Mouse (Mus musculus): ENCODE measurements around the gene Spag7. TPM values are rescaled to one million over a fixed set of nuclear protein-coding genes. Genes with fewer than 3 reads are reported as not detected.

Spag7 gene
- polyA plus RNA-seq, 1 experiment, result not detected

DNA sequence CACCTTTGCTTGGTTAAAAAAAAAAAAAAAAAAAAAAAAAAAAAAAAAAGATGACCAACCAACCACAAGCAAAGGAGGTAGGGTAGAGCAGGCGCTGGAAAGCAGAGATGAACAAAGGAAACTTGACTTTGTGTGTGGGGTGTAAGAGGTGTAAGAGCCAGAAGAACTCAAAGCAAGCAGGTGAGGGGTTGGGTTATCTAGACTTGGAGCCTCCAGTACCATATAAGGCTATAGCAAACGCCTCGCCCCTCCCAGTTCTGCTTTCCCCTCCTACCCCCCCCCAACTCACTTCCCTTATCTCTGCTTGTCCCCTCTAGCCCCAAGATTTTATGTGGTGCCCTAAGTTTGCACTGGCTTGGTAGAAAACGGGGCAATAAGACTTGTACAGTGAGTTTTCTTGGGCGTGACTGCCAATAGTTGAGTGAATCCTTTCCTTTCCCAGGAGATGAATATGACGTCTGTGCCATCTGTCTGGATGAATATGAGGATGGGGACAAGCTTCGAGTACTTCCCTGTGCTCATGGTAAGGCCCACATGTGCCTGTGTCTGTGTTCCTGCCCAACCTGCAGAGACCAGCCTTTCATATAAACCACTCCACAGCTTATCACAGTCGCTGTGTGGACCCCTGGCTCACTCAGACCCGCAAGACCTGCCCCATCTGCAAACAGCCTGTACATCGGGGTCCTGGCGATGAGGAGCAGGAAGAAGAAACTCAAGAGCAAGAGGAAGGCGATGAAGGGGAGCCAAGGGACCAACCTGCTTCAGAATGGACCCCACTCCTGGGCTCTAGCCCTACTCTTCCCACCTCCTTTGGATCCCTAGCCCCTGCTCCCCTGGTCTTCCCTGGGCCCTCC lies 18.7 kb downstream of the Spag7 start:
- Histone ChIP-seq H3K4me3 (ENCODE audit: insufficient read depth, low read depth, low read length) (no peak overlapping the region), H3K4me1 (ENCODE audit: control insufficient read depth, insufficient read depth, low read length) (peaks cover 19% of the 10 kb centered on the region), H3K27ac (ENCODE audit: insufficient read depth, low read depth, low read length) (no peak overlapping the region)
- 73% methylated on average over 12 of the region's 12 CpGs for WGBS
- TF ChIP-seq POLR2A (IDR thresholded peaks at IDR 0.05; ENCODE audit: insufficient read depth, low read depth, low read length) (no peak), CTCF (IDR thresholded peaks at IDR 0.05; ENCODE audit: insufficient read depth, low read depth, low read length) (no peak)

DNA sequence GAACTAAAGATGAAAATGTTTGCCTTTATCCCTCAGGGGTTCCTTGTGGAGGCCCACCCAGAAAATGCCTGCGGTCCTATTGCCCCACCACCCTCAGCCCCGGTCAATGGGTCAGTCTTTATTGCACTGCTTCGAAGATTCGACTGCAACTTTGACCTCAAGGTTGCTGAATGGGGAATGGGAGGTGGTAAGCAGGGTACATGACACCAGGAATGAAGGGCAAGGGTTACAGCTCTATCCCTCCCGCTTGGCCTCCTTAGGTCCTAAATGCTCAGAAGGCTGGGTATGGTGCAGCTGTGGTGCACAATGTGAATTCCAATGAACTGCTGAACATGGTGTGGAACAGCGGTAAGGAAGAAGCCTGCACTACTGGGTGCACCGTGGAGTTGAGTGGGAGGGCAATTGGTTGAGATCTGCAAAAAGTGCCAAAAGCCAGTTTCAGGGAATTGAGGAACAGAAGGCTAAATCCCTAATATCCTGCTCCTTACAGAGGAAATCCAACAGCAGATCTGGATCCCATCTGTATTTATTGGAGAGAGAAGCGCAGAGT lies 20.0 kb downstream of the Spag7 start:
- H3K4me1 ChIP-seq (ENCODE audit: control insufficient read depth, insufficient read depth, low read length), result peaks cover 22% of the 10 kb centered on the region
- H3K27ac ChIP-seq (ENCODE audit: insufficient read depth, low read depth, low read length), result no peak overlapping the region
- no peak for TF ChIP-seq POLR2A (IDR thresholded peaks at IDR 0.05; ENCODE audit: insufficient read depth, low read depth, low read length)
- no peak for TF ChIP-seq CTCF (IDR thresholded peaks at IDR 0.05; ENCODE audit: insufficient read depth, low read depth, low read length)
- WGBS, result 78% methylated on average over 8 of the region's 8 CpGs
- H3K4me3 ChIP-seq (ENCODE audit: insufficient read depth, low read depth, low read length), result no peak overlapping the region

DNA sequence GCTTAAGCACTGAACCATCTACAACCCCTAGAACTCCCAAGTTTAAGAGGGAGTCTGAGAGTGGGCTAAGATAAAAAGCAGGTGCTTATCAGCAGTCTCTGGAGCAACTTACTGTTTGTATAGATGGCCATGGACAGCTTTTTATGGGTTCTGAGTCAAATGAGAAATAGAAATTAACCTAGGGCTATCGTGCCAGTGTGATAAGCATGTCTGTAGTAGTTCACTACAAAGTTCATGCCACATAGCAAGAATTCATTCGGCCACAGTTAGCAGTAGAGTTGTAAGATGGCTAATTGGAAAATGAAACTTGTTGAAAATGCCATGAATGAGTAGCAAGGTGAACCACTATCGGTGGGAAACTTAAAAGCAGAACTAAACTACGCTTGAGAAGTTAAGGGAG lies 20.7 kb downstream of the Spag7 start:
- TF ChIP-seq CTCF (IDR thresholded peaks at IDR 0.05; ENCODE audit: insufficient read depth, low read depth, low read length), result no peak
- TF ChIP-seq POLR2A (IDR thresholded peaks at IDR 0.05; ENCODE audit: insufficient read depth, low read depth, low read length), result no peak
- 82% methylated on average over 4 of the region's 4 CpGs for WGBS
- peaks cover 22% of the 10 kb centered on the region for H3K4me1 ChIP-seq (ENCODE audit: control insufficient read depth, insufficient read depth, low read length)
- no peak overlapping the region for H3K27ac ChIP-seq (ENCODE audit: insufficient read depth, low read depth, low read length)
- H3K4me3 ChIP-seq (ENCODE audit: insufficient read depth, low read depth, low read length), result no peak overlapping the region

DNA sequence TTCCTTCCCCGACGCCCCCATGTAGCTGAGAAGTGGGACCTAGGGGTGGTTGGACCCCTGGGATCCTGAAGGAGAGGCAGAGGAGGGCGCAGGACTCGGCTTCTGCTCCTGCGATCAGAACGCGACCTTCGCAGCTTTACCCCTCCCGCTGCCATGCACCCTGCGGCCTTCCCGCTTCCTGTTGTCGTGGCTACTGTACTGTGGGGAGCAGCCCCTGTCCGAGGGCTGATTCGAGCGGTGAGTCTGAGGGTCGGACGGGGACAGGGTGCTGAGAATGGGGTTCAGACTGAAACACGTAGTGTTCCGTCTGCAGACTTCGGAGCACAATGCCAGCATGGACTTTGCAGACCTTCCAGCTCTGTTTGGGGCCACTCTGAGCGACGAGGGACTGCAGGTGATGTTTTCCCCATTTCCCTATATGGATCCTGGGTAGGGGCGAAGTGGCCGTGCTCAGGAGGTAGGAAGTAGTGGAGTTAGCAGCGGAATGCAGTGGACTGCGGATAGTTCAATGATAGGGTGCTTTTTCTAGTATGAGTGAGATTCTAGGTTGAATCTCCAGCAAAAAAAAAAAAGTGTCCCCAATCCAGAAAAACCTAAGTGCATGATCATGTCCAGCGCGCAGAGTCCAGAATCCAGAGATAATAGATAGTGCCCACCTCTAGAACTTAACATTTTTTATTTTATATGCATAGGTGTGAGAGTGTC lies 21.3 kb downstream of the Spag7 start:
- H3K4me1 ChIP-seq (ENCODE audit: control insufficient read depth, insufficient read depth, low read length), result peaks cover 22% of the 10 kb centered on the region
- H3K4me3 ChIP-seq (ENCODE audit: insufficient read depth, low read depth, low read length), result peak overlapping the region; percentile 87
- TF ChIP-seq CTCF (IDR thresholded peaks at IDR 0.05; ENCODE audit: insufficient read depth, low read depth, low read length) (no peak), POLR2A (IDR thresholded peaks at IDR 0.05; ENCODE audit: insufficient read depth, low read depth, low read length) (no peak)
- 4% methylated on average over 28 of the region's 28 CpGs for WGBS
- peak overlapping the region; percentile 93 for H3K27ac ChIP-seq (ENCODE audit: insufficient read depth, low read depth, low read length)

DNA sequence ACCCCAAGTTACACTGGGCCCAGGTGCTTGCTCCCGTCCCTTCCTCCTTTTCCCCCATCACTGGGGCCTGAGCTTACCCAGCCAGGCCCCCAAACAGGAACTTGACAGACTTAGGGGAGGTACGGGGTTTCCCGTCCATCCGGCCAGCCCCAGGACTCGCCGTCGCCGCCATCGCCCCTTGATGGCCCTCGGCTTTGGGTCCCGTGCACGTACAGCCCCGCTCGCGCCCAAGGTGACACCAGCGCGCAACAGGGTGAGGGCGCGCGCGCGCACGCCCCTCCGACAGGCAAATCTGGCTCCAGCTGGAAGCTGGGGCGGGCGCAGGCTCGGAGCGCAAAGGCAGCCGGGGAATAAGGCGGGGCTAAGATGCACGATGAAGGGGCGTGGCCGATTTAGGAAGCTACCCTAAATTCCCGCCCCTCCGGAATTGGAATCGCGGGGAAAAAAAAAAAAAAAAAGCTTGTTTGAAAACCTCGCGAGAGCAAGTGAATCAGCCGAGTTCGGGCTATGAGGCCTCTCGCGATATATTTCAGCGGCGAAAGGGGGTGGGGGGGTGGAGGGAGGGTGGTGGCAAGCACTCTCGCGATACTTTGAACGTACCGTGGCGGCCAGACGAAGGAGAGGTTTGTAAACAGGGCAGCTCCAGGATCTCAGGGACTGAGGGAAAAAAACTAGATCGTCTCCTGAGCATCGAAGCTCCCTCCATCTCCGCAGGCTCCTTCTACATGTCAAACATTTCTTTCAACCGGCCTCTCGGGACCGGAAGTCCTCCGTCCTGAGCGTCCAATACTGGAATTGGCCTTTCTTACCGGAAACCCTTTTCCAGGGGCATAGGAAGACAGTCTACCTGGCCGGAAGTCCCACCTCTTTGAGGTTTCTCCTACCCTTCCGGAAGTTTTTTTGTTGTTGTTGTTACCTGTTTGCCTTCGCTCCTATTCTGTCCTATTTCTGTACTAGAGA lies 22.2 kb downstream of the Spag7 start, which contains the start of the genes Rnf167 and Slc25a11:
Gene Rnf167, plus strand, starts transcription at position 545 of the 960 bp plus-strand sequence.
Gene Slc25a11, minus strand, starts transcription at position 789 of the 960 bp plus-strand sequence.
- TF ChIP-seq POLR2A (IDR thresholded peaks at IDR 0.05; ENCODE audit: insufficient read depth, low read depth, low read length) (peak; percentile 94), CTCF (IDR thresholded peaks at IDR 0.05; ENCODE audit: insufficient read depth, low read depth, low read length) (no peak)
- under 1% methylated on average over 63 of the region's 63 CpGs for WGBS
- peak within 1 kb of the TSS; percentile 90 for H3K4me3 ChIP-seq (ENCODE audit: insufficient read depth, low read depth, low read length)
- peaks cover 18% of the 10 kb centered on the region for H3K4me1 ChIP-seq (ENCODE audit: control insufficient read depth, insufficient read depth, low read length)
- peak within 1 kb of the TSS; percentile 93 for H3K27ac ChIP-seq (ENCODE audit: insufficient read depth, low read depth, low read length)

DNA sequence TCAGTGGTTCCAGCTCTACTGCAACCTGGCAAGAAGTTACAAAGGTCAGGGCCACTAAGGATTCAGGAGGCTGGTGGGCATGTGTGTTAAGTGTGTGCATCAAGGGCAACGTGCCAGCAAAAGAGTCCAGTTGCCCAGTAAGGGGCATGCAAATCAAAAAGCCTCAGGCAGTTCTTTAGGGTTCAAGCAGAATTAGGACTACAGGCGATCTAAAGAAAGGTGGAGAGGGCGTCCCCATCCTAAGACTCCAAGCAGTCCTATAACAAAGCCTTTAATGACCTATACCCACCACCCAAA lies 23.0 kb downstream of the Spag7 start:
- TF ChIP-seq CTCF (IDR thresholded peaks at IDR 0.05; ENCODE audit: insufficient read depth, low read depth, low read length), result no peak
- no peak for TF ChIP-seq POLR2A (IDR thresholded peaks at IDR 0.05; ENCODE audit: insufficient read depth, low read depth, low read length)
- Histone ChIP-seq H3K4me1 (ENCODE audit: control insufficient read depth, insufficient read depth, low read length) (peaks cover 16% of the 10 kb centered on the region), H3K27ac (ENCODE audit: insufficient read depth, low read depth, low read length) (peak overlapping the region; percentile 84), H3K4me3 (ENCODE audit: insufficient read depth, low read depth, low read length) (peak overlapping the region; percentile 90)
- 1% methylated on average over 3 of the region's 3 CpGs for WGBS

DNA sequence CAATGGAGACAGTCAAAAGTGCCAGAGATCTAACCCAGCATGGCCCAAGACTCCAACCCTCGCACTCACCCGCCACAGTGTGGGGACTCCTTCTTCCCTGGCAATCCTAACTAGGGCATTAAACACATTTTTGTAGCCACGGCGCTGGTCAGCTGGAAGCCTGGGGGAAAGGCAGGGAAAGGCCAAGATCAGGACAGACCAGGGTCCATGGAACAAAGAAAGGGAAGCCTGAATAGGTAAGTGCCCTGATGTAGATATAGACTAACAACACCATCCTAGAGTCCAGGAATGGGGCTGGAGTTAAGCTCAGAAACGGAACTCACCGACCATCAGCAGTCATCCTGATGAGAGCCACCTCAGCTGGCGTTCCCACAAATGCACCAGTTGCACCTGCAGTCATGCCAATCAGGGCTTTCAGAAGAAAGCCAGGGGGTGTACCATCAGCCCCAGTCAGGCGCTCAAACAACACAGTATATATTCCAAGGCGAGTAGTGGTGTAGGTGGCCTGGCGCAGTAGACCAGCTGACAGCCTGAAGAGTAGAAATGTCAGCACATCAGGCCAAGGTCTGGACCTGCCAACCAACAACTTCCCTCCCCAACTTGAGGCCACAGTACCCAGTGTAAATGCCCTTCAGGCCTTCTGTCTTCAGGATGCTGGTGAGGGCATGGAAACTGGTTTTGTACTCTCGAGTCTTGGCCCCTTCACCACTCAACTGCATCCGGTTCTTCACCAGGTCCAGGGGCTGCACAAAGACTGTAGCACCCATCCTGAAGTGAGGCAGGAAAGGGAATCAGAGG lies 23.6 kb downstream of the Spag7 start:
- peaks cover 16% of the 10 kb centered on the region for H3K4me1 ChIP-seq (ENCODE audit: control insufficient read depth, insufficient read depth, low read length)
- WGBS, result 81% methylated on average over 12 of the region's 12 CpGs
- 0 out of 2 replicates have a peak overlapping the region, but pooled peaks have one; percentile 84 for H3K27ac ChIP-seq (ENCODE audit: insufficient read depth, low read depth, low read length)
- H3K4me3 ChIP-seq (ENCODE audit: insufficient read depth, low read depth, low read length), result peak overlapping the region; percentile 90
- TF ChIP-seq POLR2A (IDR thresholded peaks at IDR 0.05; ENCODE audit: insufficient read depth, low read depth, low read length) (no peak), CTCF (IDR thresholded peaks at IDR 0.05; ENCODE audit: insufficient read depth, low read depth, low read length) (no peak)
